Mouse (Mus musculus) heart, embryonic 11.5 days (tissue): ENCODE measurements around the gene Col16a1. TPM values are rescaled to one million over a fixed set of nuclear protein-coding genes. Genes with fewer than 3 reads are reported as not detected.

Experiments
- polyA plus RNA-seq: library from polyadenylated mRNA; unstranded; fragments of >200 nt; fragmentation: Nextera tagmentation; extraction: Ambion mirVana; gene quantifications from 2 replicates; pipeline ENCODE4 v1.2.1, GENCODE M21; 2014

Col16a1 gene
- polyA plus RNA-seq, 1 experiment from 2014 or later = 15.4 TPM

Other genes with a start within 250 kb of the Col16a1 start
- gene Ptp4a2, start 236.6 kb upstream of the Col16a1 start, polyA plus RNA-seq = 329 and 345 TPM in 2 replicates
- gene Spocd1, start 118.6 kb upstream of the Col16a1 start, polyA plus RNA-seq = 0.34 and 0.38 TPM in 2 replicates
- gene Adgrb2, start 63.0 kb upstream of the Col16a1 start, polyA plus RNA-seq = 2.5 TPM in 2 replicates
- 58.0 and 65.2 TPM in 2 replicates for gene Pef1, start 54.7 kb downstream of the Col16a1 start, polyA plus RNA-seq
- 0.07 and 0.20 TPM in 2 replicates for gene Hcrtr1, start 91.5 kb downstream of the Col16a1 start, polyA plus RNA-seq
- gene Tinagl1, start 127.3 kb downstream of the Col16a1 start, polyA plus RNA-seq = 31.0 and 33.9 TPM in 2 replicates
- gene Gm853, start 174.6 kb downstream of the Col16a1 start, polyA plus RNA-seq = not detected in 2 replicates
- 10.8 and 11.6 TPM in 2 replicates for gene Serinc2, start 231.4 kb downstream of the Col16a1 start, polyA plus RNA-seq